Mouse (Mus musculus) B cell, adult 2 months (primary cell): ENCODE results near the gene Ugt1a10.
"Not testable (repeated sequence)": the region's sequence is repeated elsewhere in the genome, so short reads cannot be mapped to it uniquely, and the experiment has no call there.

ENCODE experiments used
- DNase-seq, 2 experiments: peaks; one replicate each; pipeline ENCODE4 v3.0.0; 2022

The Ugt1a10 gene

GRCm38 (mm10) chr1:88055088-88055487 is at the start of gene Ugt1a10:
Ugt1a10 (plus strand) TSS chr1:88055388.
- DNase-seq: no peak

GRCm38 (mm10) chr1:88007692-88008210 is 47.4 kb upstream of the Ugt1a10 start:
- no peak for DNase-seq

GRCm38 (mm10) chr1:88008211-88008697 is 46.9 kb upstream of the Ugt1a10 start, which contains the start of gene Usp40:
Usp40 (minus strand) TSS chr1:88008551.
- DNase-seq: peak; percentile 69 to 77

GRCm38 (mm10) chr1:88008735-88009134 is 46.5 kb upstream of the Ugt1a10 start:
- DNase-seq: no peak

- no peak for DNase-seq
Observed at GRCm38 (mm10) chr1:88009521-88009920, 45.7 kb upstream of the Ugt1a10 start.

- DNase-seq: no peak
Observed at GRCm38 (mm10) chr1:88013726-88014125, 41.5 kb upstream of the Ugt1a10 start.

- DNase-seq: no peak
Observed at GRCm38 (mm10) chr1:88014194-88014593, 41.0 kb upstream of the Ugt1a10 start.

GRCm38 (mm10) chr1:88014671-88015070 is 40.5 kb upstream of the Ugt1a10 start:
- DNase-seq: no peak

- DNase-seq: no peak
Observed at GRCm38 (mm10) chr1:88015371-88015770, 39.8 kb upstream of the Ugt1a10 start.

- DNase-seq: not testable (repeated sequence)
Observed at GRCm38 (mm10) chr1:88025244-88025643, 29.9 kb upstream of the Ugt1a10 start.

- not testable (repeated sequence) for DNase-seq
Observed at GRCm38 (mm10) chr1:88043044-88043443, 12.1 kb upstream of the Ugt1a10 start.

GRCm38 (mm10) chr1:88044832-88045437 is 10.3 kb upstream of the Ugt1a10 start:
- DNase-seq: not testable (repeated sequence)

- DNase-seq: not testable (repeated sequence)
Observed at GRCm38 (mm10) chr1:88047408-88047807, 7.8 kb upstream of the Ugt1a10 start.

GRCm38 (mm10) chr1:88066472-88067102 is 11.4 kb downstream of the Ugt1a10 start:
- DNase-seq: not testable (repeated sequence)

- DNase-seq: no peak
Observed at GRCm38 (mm10) chr1:88070495-88070894, 15.3 kb downstream of the Ugt1a10 start, which contains the start of gene Ugt1a9. Ugt1a9 (plus strand) TSS chr1:88070800.

- no peak for DNase-seq
Observed at GRCm38 (mm10) chr1:88070902-88071301, 15.7 kb downstream of the Ugt1a10 start.

- DNase-seq: no peak
Observed at GRCm38 (mm10) chr1:88074471-88074870, 19.3 kb downstream of the Ugt1a10 start.

GRCm38 (mm10) chr1:88077128-88077527 is 21.9 kb downstream of the Ugt1a10 start:
- DNase-seq: no peak

GRCm38 (mm10) chr1:88081670-88082069 is 26.5 kb downstream of the Ugt1a10 start:
- DNase-seq: no peak

- no peak for DNase-seq
Observed at GRCm38 (mm10) chr1:88086125-88086524, 30.9 kb downstream of the Ugt1a10 start.

GRCm38 (mm10) chr1:88087513-88087912 is 32.3 kb downstream of the Ugt1a10 start, which contains the start of gene Ugt1a8:
Ugt1a8 (plus strand) TSS chr1:88087813.
- DNase-seq: no peak

GRCm38 (mm10) chr1:88092341-88092740 is 37.2 kb downstream of the Ugt1a10 start:
- no peak for DNase-seq

GRCm38 (mm10) chr1:88094270-88094676 is 39.1 kb downstream of the Ugt1a10 start:
- DNase-seq: peak; percentile 6 to 11

GRCm38 (mm10) chr1:88094941-88095492 is 39.8 kb downstream of the Ugt1a10 start, which contains the start of gene Ugt1a7c:
Ugt1a7c (plus strand) TSS chr1:88095062.
- peak; percentile 2 to 10 for DNase-seq
